Mouse (Mus musculus): Measurements from ENCODE around the gene Il18rap. TPM values are rescaled to one million over a fixed set of nuclear protein-coding genes. Genes with fewer than 3 reads are reported as not detected.

The Il18rap gene
- under 1 TPM; 0.10 to 0.17 TPM for total RNA-seq (2021)

- DNase-seq: no peak
- intact Hi-C loops (cut with DNase I): no loop called here
Measured at GRCm38 (mm10) chr1:40514851-40515585, at the start of gene Il18rap. Gene Il18rap (plus strand): TSS chr1:40515362.

DNA sequence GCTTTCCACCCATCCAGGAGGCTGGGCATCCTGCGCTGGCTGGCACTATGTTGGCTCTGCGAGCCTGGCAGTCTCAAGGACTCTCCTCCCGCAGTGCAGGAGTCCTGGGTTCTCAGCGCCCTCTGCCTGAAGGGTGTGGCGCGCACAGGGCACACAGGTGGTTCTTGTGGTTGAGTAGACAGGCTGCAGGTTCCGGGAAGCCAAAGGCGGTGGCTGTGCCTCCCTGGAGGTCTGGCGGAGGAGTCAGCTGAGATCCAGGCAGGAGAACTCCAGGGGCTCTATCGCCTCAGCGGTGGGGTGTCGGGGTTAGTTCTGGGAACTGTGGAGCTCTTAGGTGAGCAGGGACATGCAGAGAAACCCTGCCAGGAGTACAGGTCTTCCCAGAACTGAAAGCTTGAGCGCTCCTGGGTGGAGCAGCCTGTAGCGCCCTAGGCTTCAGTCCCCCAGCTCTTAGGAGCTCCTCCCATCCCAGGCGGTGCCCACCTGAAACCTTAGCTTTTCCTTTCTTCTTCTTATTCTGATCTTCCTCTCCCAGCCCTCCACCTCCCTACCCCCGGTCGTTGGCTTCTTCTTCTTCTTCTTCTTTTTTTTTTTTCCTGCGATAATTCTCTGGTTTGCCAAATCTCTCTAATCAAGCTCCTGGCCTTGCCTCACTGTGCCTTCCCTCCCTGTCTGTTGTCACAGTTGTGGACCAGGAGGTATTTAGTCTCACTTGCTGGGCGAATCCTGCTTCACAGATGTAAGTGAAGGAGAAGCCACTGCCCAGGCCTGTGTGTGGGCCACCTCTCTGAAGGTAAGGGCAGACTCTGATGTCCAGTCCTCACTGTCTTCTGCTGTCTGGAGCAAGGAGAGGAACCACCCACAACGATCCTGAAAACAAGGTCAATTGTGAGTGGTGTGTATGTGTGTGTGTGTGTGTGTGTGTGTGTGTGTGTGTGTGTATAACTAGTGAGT, 49.4 kb upstream of the Il18rap start, which contains the start of gene Il18r1:
Gene Il18r1 (plus strand): TSS at position 76 of the 954 bp plus-strand sequence.
- DNase-seq: no peak
- intact Hi-C loops (cut with DNase I): no loop called here

- intact Hi-C loops (cut with DNase I): no loop called here
- no peak for DNase-seq
Measured at GRCm38 (mm10) chr1:40467306-40467705, 47.9 kb upstream of the Il18rap start.

DNA sequence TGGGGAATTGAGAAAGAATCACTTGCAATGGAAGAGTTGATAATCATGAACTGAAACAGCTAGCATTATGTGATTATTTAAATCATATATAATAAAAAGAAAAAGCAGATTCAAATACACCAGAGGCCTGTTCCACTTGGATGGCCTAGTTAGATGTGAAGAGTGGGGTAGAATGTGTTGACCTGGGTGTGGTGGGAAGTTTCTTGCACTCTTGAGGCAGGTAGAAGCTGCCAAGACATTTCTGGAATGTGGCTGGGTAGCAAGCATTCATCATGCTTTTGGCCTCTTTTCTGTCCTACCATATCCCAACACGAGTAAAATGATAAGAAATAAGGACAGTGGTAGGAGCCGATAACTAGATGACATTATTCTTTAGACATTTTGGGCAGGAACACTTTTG, 46.4 kb upstream of the Il18rap start:
- no peak for DNase-seq
- intact Hi-C loops (cut with DNase I): no loop called here

DNA sequence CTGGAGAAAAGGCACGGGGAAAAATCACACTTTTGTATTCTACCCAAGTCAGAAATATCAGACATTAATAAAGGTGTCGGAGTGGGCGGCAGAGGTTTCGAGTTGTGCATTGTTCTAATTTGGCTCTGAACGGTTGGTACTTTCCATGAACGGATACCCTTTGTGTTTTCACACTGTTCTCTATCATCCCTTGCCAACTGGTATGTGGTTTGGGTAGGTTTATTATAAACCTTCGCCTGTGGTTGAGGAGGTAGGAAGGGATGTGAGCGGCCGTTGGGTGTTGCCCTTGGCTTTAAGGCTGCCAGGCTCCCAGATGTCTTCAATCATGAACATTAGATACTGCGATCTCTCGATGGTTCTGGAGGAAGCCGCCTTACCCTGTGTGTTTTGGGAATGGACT, 45.3 kb upstream of the Il18rap start:
- no peak for DNase-seq
- intact Hi-C loops (cut with DNase I): no loop called here

DNA sequence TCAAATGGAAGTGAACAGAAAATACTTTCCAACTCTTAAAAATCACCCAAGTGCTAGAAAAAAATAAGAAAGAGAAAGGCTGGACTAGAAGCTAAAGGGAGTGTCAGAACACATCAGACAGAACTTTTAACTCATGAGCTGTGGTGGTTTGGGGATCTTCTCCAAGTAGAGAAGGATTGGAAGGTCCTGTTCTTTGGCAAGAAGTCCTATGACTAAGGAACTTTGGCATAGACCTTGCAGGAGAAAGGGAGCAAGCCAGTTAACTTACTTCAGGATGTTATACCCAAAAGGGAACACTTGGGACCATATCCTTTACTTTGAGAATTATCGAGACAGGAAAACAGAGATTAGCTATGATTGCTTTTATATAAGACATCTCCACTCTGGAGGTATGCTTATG, 42.8 kb upstream of the Il18rap start:
- DNase-seq: no peak
- intact Hi-C loops (cut with DNase I): no loop called here

GRCm38 (mm10) chr1:40473640-40474039, 41.5 kb upstream of the Il18rap start:
- intact Hi-C loops (cut with DNase I): no loop called here
- no peak for DNase-seq

DNA sequence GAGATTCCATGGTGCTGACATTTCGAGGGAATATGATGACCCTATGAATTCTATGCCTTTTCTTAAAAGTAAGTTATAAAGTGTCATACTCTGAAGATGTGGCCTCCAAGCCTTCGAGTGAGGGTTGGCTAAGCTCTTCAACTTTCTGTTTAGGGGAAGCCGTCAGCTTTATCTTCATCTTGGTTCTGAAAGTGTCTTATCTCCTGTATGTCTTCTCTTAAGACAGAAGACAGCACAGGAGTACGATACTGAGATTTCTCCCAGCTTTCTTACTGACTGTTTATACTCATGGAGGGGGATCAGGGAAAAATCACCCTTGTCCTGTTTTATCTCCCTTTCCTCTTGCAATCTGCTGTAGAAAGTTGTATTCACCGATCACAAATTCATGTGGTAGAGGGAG, 40.8 kb upstream of the Il18rap start:
- DNase-seq: no peak
- intact Hi-C loops (cut with DNase I): no loop called here

DNA sequence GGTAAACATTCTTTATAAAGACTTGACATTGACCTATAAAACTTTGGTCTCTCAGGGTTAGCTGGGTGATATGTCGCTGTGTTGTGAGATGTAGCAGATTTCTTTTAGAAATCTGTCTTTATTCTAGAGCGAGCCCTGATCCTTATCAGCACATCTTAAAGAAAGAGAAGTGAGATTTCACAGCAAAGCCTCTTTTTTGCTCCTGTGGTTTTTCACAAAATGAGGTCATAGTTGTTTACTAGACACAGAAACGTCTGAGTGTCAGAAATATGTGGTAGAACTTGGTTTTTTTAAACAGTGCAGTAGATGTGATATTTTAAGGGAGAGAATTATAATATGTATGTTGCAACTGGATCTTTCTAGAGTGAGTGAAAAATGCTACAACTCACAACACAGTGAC, 39.5 kb upstream of the Il18rap start:
- intact Hi-C loops (cut with DNase I): no loop called here
- no peak for DNase-seq

GRCm38 (mm10) chr1:40476756-40477155, 38.4 kb upstream of the Il18rap start:
- DNase-seq: no peak
- intact Hi-C loops (cut with DNase I): no loop called here

DNA sequence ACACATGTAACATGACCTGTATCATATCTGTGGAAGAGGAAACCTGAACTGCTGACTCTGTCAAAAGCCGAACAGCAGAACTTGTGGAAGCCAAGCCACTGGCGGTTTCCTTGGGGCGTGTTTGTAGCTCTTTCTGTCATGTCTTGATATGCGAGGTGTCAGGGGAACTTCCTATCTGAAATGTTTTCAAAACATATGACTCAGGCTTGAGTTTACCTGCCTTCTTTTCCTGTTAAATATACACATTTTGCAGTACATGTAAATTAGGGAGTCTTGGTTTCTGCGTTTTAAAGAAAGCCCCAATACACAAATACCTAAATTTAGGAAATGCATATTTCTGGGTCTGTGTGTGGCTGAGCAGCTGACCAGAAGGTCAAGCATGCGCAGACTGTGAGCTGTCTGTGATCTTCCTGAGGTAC, 35.6 kb upstream of the Il18rap start:
- intact Hi-C loops (cut with DNase I): no loop called here
- no peak for DNase-seq

DNA sequence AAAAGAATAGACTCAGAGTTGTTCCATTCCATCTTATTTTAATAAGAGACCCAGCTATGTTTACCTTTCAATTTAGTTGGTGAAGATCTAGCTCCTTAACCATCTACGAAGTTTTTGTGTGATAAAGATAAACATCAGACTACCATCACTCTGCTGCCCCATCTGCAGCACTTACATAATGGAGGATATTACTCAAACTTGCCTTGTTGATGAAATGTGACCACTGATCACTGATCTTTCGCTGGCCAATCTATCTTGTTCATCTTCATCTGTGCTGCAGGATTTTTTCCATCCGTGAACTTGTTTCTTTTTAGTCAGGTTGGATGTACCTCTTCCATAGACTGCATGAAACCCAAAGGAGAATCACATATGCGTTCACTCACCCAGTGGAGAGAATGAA, 20.6 kb upstream of the Il18rap start:
- intact Hi-C loops (cut with DNase I): no loop called here
- no peak for DNase-seq

DNA sequence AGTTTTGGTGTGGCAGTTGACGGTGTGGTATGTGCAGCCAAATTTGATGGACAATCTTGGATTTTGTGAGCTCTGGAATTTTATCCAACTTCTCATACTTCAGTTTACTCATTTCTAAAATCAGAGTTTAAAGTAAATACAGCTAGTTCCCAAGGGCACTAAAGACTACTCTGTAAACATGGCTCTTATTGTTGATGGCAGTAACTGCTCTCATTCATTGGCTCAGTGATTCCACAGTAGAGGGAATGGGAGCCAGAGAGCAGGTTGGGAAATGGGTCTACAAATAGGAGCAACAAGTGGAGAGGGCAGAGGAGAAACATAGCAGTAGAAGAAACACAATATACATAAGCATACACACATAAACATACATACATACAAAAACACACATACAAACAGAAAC, 15.5 kb upstream of the Il18rap start:
- no peak for DNase-seq
- intact Hi-C loops (cut with DNase I): no loop called here

GRCm38 (mm10) chr1:40501126-40501525, 14.0 kb upstream of the Il18rap start:
- intact Hi-C loops (cut with DNase I): no loop called here
- DNase-seq: no peak

DNA sequence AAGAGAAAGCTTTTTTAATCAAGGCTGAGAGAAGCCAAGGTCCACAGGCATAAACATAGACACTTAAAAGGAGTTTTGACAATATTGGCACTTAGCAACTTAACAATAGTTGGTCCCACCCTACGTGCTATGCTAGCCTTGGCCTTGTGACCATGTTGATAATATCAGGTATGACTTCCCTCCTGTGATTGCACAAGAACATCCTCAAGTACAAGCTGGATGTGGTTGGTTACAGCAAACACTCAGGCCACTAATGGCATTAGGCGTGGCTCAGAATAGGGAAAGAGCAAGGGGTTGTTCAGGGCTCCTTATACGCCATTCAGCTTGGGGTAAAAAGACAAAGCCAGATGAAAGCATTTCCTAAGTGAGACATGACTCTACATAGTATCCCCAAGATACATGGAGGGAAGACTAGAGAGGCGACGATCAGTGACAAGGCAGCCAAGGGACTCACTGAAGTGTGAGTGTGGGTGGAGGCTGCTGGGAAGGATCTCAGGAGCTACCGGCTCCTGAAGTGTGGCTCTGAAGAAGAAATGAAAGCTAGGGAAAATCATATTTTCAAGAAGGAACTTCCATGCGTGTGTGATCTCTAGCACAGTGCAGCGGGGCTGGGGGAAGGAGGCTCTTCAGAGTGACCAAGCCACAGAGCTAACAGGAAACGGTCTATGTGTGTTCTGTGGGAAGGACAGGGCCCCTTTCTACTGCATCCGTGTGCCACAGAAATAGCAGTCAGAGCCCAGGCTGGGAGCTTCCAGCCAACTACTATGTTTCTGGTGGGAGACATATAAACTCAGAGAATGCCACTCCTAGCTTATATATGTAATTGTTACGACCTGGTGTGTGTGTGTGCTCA, 13.4 kb upstream of the Il18rap start:
- no peak for DNase-seq
- intact Hi-C loops (cut with DNase I): no loop called here

- no peak for DNase-seq
Measured at GRCm38 (mm10) chr1:40504548-40504947, 10.6 kb upstream of the Il18rap start.

GRCm38 (mm10) chr1:40516364-40516763, 1.2 kb downstream of the Il18rap start:
- DNase-seq: no peak
- intact Hi-C loops (cut with DNase I): no loop called here

More at GRCm38 (mm10) chr1:40504548-40504947, 10.6 kb upstream of the Il18rap start:
- intact Hi-C loops (cut with DNase I): no loop called here

DNA sequence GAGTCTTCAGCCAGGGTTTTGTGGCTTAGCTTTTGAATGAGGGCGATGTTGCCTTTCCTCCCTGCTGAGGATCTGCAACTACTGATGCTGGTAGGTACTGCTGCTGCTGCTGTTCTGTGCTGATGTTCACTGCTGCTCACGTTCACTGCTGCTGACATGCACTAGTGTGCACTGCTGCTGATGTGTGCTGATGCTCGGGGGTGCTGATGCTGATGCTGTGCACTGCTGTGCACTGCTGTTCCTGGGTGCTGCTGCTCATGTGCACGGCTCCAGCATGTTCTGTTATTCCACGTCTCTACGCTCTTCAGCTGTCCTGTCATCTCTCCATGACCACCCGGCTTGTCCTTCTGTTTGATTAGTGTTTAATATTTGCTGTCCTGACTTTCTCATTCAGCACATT, 7.8 kb downstream of the Il18rap start:
- intact Hi-C loops (cut with DNase I): no loop called here
- DNase-seq: no peak

DNA sequence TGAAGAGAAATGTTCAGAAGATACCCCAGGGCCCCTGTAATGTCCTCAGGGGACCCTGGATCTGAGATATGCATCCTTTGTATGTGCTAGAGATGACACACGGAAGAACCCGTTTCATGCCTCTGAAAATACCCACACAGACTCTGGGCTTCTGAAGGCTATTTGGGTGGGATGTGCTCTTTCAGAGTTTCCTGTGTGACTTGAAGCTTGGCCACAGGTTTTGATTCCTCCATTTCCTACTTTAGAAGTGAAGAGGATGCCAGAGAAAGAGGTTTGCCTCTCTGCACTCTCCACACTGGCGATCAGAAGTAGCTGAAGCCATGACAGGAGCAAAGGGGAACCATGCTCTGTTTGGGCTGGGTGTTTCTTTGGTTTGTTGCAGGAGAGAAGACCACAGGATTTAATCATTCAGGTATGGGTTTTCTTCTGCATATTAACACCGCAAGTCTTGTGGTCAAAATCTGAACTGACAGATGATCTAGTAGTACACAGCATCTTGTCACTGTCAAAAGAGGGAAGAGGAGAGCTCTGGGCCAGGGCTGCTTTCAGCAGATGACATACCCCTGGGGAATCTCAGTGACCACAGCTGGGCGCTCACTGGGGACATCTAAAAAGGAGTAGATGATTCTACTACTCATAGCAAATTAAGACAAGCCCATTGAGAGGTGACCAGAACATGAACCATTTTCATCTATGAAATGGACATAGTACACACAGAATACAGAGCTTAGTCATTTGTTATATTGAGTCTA, 9.0 kb downstream of the Il18rap start:
- intact Hi-C loops (cut with DNase I): no loop called here
- DNase-seq: no peak

GRCm38 (mm10) chr1:40529287-40529686, 14.1 kb downstream of the Il18rap start:
- no peak for DNase-seq
- intact Hi-C loops (cut with DNase I): no loop called here

Data from heart, postnatal 10 days (tissue).